Mouse (Mus musculus) ES-Bruce4 (cell line): ENCODE measurements around the gene Bcl2l1. TPM values are rescaled to one million over a fixed set of nuclear protein-coding genes. Genes with fewer than 3 reads are reported as not detected.

ENCODE experiments used
- H3K27ac ChIP-seq: 2 replicates; pipeline ENCODE4 v1.5.1; 2012; ENCODE audit warnings: low read length, inconsistent platforms; ENCODE audit not compliant: insufficient read depth
- H3K27me3 ChIP-seq: 2 replicates; pipeline ENCODE4 v1.6.1; 2012; ENCODE audit warnings: mild to moderate bottlenecking, low read length, inconsistent platforms; ENCODE audit not compliant: control insufficient read depth, poor library complexity, insufficient read depth, severe bottlenecking
- H3K36me3 ChIP-seq: 2 replicates; pipeline ENCODE4 v1.6.1; 2012; ENCODE audit warnings: inconsistent platforms, mild to moderate bottlenecking, low read length, moderate library complexity; ENCODE audit not compliant: control insufficient read depth, poor library complexity, insufficient read depth, severe bottlenecking
- H3K4me1 ChIP-seq: one replicate; pipeline ENCODE4 v1.8.1; 2011; ENCODE audit warnings: low read length; ENCODE audit not compliant: control insufficient read depth, insufficient read depth
- H3K4me3 ChIP-seq: 2 replicates; pipeline ENCODE4 v1.5.1; 2011; ENCODE audit warnings: low read depth, mild to moderate bottlenecking, low read length
- H3K9ac ChIP-seq: 2 replicates; pipeline ENCODE4 v1.6.1; 2012; ENCODE audit warnings: low read depth, mild to moderate bottlenecking, inconsistent platforms; ENCODE audit not compliant: poor library complexity, severe bottlenecking
- H3K9me3 ChIP-seq: replicated peaks from 2 replicates; pipeline ENCODE4 v1.6.1; 2012; ENCODE audit warnings: mild to moderate bottlenecking, low read length, inconsistent platforms; ENCODE audit not compliant: control insufficient read depth, poor library complexity, insufficient read depth, severe bottlenecking
- CTCF ChIP-seq: IDR thresholded peaks from one replicate; pipeline ENCODE4 v1.8.1; 2011; ENCODE audit warnings: low read depth, low read length
- EP300 ChIP-seq: IDR thresholded peaks from 2 replicates; pipeline ENCODE4 v1.6.1; 2011; ENCODE audit warnings: low read depth, low read length; ENCODE audit not compliant: insufficient read depth
- POLR2A ChIP-seq: IDR thresholded peaks from one replicate; pipeline ENCODE4 v1.8.1; 2011; ENCODE audit warnings: low read length; ENCODE audit not compliant: insufficient read depth
- polyA plus RNA-seq: library from polyadenylated mRNA; stranded (reverse); fragments of >200 nt; gene quantifications from 2 replicates; pipeline ENCODE4 v1.2.4, GENCODE M21; 2011; ENCODE audit warnings: low read depth; ENCODE audit not compliant: missing spikeins, insufficient read depth, insufficient read length

The Bcl2l1 gene
- polyA plus RNA-seq, 1 experiment = 108 TPM

- H3K9ac ChIP-seq = peak overlapping the region; percentile 8
- H3K4me3 ChIP-seq = peak overlapping the region; percentile 54
- TF ChIP-seq POLR2A (no peak), EP300 (no peak), CTCF (no peak)
- H3K36me3 ChIP-seq = no peaks in the 10 kb centered on the region
- peaks cover 7% of the 10 kb centered on the region for H3K4me1 ChIP-seq
- no peaks in the 10 kb centered on the region for H3K9me3 ChIP-seq
- H3K27ac ChIP-seq = no peak overlapping the region
- no peaks in the 10 kb centered on the region for H3K27me3 ChIP-seq
Measured at GRCm38 (mm10) chr2:152736748-152737147, 94.8 kb downstream of the Bcl2l1 start.

GRCm38 (mm10) chr2:152736090-152736601, 95.4 kb downstream of the Bcl2l1 start, which contains the start of gene Id1:
Gene Id1 (plus strand): TSS chr2:152736251.
- Histone ChIP-seq H3K36me3 (no peaks in the 10 kb centered on the region), H3K4me1 (peaks cover 7% of the 10 kb centered on the region), H3K9ac (peak within 1 kb of the TSS; percentile 8), H3K27me3 (no peaks in the 10 kb centered on the region), H3K4me3 (peak within 1 kb of the TSS; percentile 54), H3K9me3 (no peaks in the 10 kb centered on the region), H3K27ac (no peak within 1 kb of the TSS)
- TF ChIP-seq CTCF (no peak), POLR2A (peak; percentile 68)

- Histone ChIP-seq H3K4me3 (no peak overlapping the region), H3K27me3 (no peaks in the 10 kb centered on the region), H3K9ac (no peak overlapping the region), H3K36me3 (no peaks in the 10 kb centered on the region), H3K27ac (no peak overlapping the region), H3K4me1 (peaks cover 7% of the 10 kb centered on the region), H3K9me3 (no peaks in the 10 kb centered on the region)
- no peak for TF ChIP-seq POLR2A
- no peak for TF ChIP-seq CTCF
- peak; percentile 71 for TF ChIP-seq EP300
Measured at GRCm38 (mm10) chr2:152734984-152735383, 96.5 kb downstream of the Bcl2l1 start.

- no peaks in the 10 kb centered on the region for H3K9me3 ChIP-seq
- no peaks in the 10 kb centered on the region for H3K27me3 ChIP-seq
- H3K27ac ChIP-seq = 0 out of 2 replicates have a peak overlapping the region, but pooled peaks have one; percentile 16
- H3K4me3 ChIP-seq = no peak overlapping the region
- no peaks in the 10 kb centered on the region for H3K36me3 ChIP-seq
- peaks cover 4% of the 10 kb centered on the region for H3K4me1 ChIP-seq
- TF ChIP-seq POLR2A (no peak), EP300 (no peak), CTCF (no peak)
- no peak overlapping the region for H3K9ac ChIP-seq
Measured at GRCm38 (mm10) chr2:152734501-152734900, 97.0 kb downstream of the Bcl2l1 start.

GRCm38 (mm10) chr2:152733201-152733600, 98.3 kb downstream of the Bcl2l1 start:
- H3K27ac ChIP-seq = no peak overlapping the region
- no peak overlapping the region for H3K9ac ChIP-seq
- no peaks in the 10 kb centered on the region for H3K27me3 ChIP-seq
- no peaks in the 10 kb centered on the region for H3K9me3 ChIP-seq
- no peaks in the 10 kb centered on the region for H3K36me3 ChIP-seq
- H3K4me1 ChIP-seq = peaks cover 10% of the 10 kb centered on the region
- no peak overlapping the region for H3K4me3 ChIP-seq
- TF ChIP-seq EP300 = no peak
- no peak for TF ChIP-seq CTCF
- no peak for TF ChIP-seq POLR2A

Other genes with a start within 250 kb of the Bcl2l1 start
- gene Defb45, start 232.3 kb downstream of the Bcl2l1 start, polyA plus RNA-seq = not detected in 2 replicates
- not detected in 2 replicates for gene Defb36, start 227.4 kb downstream of the Bcl2l1 start, polyA plus RNA-seq
- not detected in 2 replicates for gene Defb25, start 208.7 kb downstream of the Bcl2l1 start, polyA plus RNA-seq
- 1.2 and 1.3 TPM in 2 replicates for gene Rem1, start 204.8 kb downstream of the Bcl2l1 start, polyA plus RNA-seq
- gene H13, start 162.3 kb downstream of the Bcl2l1 start, polyA plus RNA-seq = 48.1 and 52.4 TPM in 2 replicates
- gene Mcts2, start 144.7 kb downstream of the Bcl2l1 start, polyA plus RNA-seq = 31.2 and 31.5 TPM in 2 replicates
- gene Id1, start 95.5 kb downstream of the Bcl2l1 start, polyA plus RNA-seq = 19.0 and 20.5 TPM in 2 replicates
- 0.94 and 1.1 TPM in 2 replicates for gene Cox4i2, start 77.6 kb downstream of the Bcl2l1 start, polyA plus RNA-seq
- gene Tpx2, start 16.2 kb upstream of the Bcl2l1 start, polyA plus RNA-seq = 183 TPM in 2 replicates
- not detected in 2 replicates for gene Mylk2, start 79.6 kb upstream of the Bcl2l1 start, polyA plus RNA-seq
- not detected in 2 replicates for gene Foxs1, start 101.5 kb upstream of the Bcl2l1 start, polyA plus RNA-seq
- gene Dusp15, start 120.0 kb upstream of the Bcl2l1 start, polyA plus RNA-seq = 0.36 TPM in 1 of 2 replicates, not detected in the other
- 2.1 and 2.7 TPM in 2 replicates for gene Ttll9, start 130.8 kb upstream of the Bcl2l1 start, polyA plus RNA-seq
- gene Pdrg1, start 183.7 kb upstream of the Bcl2l1 start, polyA plus RNA-seq = 39.8 and 44.2 TPM in 2 replicates
- not detected in 2 replicates for gene Xkr7, start 200.1 kb upstream of the Bcl2l1 start, polyA plus RNA-seq
- gene Ccm2l, start 234.2 kb upstream of the Bcl2l1 start, polyA plus RNA-seq = not detected in 2 replicates